Mouse (Mus musculus) olfactory bulb, adult 2 months (tissue): Measurements from ENCODE around the gene Klf6. TPM values are rescaled to one million over a fixed set of nuclear protein-coding genes. Genes with fewer than 3 reads are reported as not detected.

Experiments used
- H3K27ac ChIP-seq: fragments of 200-500 bp; 2 replicates; pipeline ENCODE4 v1.5.1; 2012; ENCODE audit warnings: low read depth, low read length; ENCODE audit not compliant: insufficient read depth
- H3K4me1 ChIP-seq: fragments of 200-500 bp; 2 replicates; pipeline ENCODE4 v1.6.1; 2012; ENCODE audit warnings: low read length; ENCODE audit not compliant: control insufficient read depth, insufficient read depth
- H3K4me3 ChIP-seq: fragments of 200-500 bp; 2 replicates; pipeline ENCODE4 v1.5.1; 2012; ENCODE audit warnings: mild to moderate bottlenecking, low read depth, low read length, moderate library complexity; ENCODE audit not compliant: insufficient read depth
- CTCF ChIP-seq: fragments of 200-500 bp; IDR thresholded peaks from 2 replicates; pipeline ENCODE4 v1.5.1; 2012; ENCODE audit warnings: low read depth, mild to moderate bottlenecking, low read length, moderate library complexity; ENCODE audit not compliant: insufficient read depth
- POLR2A ChIP-seq: fragments of 200-500 bp; IDR thresholded peaks from 2 replicates; pipeline ENCODE4 v1.6.1; 2012; ENCODE audit warnings: mild to moderate bottlenecking, low read depth, low read length, moderate library complexity; ENCODE audit not compliant: insufficient read depth
- WGBS: fragments of 180-500 bp; shearing (Covaris S2); methylation state at CpG from one replicate; pipeline ENCODE4 v1.1.7; 2018; 5-methylcytosine and 5-hydroxymethylcytosine counted together
- polyA plus RNA-seq: library from polyadenylated mRNA; stranded (reverse); fragments of >200 nt; gene quantifications from 2 replicates; pipeline ENCODE4 v1.2.4, GENCODE M21; 2012; ENCODE audit warnings: low replicate concordance; ENCODE audit not compliant: missing spikeins, insufficient read depth, insufficient read length

The Klf6 gene
- not detected in 2 replicates for polyA plus RNA-seq

DNA sequence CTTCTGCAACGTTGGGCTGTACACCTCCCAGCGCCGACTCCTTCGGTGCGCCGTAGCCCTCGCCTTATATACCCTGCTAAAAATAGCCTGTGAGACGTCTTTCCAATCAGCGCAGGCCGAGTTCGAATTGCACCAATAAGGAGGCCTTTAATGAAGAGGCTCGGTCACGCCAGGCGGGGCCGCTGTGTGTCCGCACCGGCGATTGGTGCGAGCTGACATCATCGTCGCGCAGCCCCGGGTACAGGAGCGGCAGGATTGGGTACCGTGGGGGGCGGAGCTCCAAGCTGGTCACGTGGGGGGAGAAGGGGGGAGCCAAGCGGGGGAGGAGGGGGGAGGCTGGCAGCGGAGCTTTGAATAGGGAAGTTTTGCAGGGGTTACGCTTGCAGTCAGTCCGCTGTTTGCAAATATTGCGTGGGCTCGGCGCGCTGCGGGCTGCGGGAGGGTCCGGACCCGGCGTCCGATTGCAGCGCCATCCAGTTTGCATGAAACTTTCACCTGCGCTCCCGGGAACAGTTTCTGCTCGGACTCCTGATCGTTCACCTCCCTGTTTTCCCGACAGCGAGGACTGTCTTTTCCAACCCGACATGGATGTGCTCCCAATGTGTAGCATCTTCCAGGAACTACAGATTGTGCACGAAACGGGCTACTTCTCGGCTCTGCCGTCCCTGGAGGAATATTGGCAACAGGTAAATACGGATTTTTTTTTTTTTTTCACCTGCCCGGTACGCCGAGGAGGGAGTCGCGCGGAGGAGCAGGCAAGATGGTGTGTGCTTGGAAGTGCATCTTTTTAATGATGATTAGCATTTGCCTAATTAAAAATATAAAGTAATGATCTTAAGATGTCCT, at the start of gene Klf6:
Gene Klf6, plus strand, starts transcription at position 326 of the 846 bp plus-strand sequence.
- Histone ChIP-seq H3K4me1 (peaks cover 7% of the 10 kb centered on the region; the same call in 1 of the 2 replicates), H3K4me3 (peak within 1 kb of the TSS; percentile 85), H3K27ac (peak within 1 kb of the TSS; percentile 97)
- WGBS: under 1% methylated on average over 59 of the region's 60 CpGs
- peak; percentile 99; the same call in 1 of the 2 replicates for TF ChIP-seq POLR2A
- no peak for TF ChIP-seq CTCF

DNA sequence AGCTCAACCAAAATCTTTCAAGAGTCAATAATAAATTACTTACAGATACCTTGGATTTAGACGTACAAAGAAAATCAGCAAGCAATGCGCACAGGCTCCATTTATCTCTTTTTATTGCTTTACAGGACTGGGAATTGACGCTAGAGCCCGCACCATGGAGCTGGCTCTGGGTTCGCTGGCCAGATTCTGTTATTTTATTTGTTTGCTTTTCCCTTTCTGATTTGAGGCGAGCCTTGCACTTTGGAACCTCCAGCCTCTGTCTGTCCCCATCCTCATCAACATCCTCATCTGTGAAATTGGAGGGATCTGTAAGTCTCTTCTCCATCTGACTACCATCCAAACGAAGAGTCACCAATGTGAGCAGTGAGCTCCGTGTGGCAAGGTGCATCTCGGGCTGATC, 47.8 kb upstream of the Klf6 start:
- WGBS: 96% methylated on average over 9 of the region's 9 CpGs
- H3K27ac ChIP-seq: no peak overlapping the region
- no peak for TF ChIP-seq POLR2A
- TF ChIP-seq CTCF: no peak
- H3K4me1 ChIP-seq: no peaks in the 10 kb centered on the region
- no peak overlapping the region for H3K4me3 ChIP-seq

DNA sequence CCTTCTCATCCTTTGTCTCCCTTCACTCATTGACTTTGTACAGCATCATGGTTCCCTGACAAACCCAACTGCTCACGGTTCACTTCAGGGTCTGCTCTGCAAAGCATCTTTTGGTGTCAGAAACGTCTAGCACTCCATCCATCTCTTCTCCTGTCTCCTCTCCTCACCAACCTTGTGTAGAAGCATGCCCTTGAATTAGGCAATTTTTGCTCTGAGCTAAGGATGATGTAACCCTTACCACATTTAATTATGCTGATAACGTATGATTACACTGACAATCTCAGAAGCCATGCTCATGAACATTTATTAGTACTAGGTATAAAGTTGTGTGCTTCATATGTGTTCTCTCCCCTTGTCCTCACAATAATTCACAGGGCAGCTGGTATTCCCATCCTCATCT, 44.0 kb upstream of the Klf6 start:
- Histone ChIP-seq H3K27ac (no peak overlapping the region), H3K4me1 (no peaks in the 10 kb centered on the region), H3K4me3 (no peak overlapping the region)
- TF ChIP-seq POLR2A (no peak), CTCF (no peak)
- 91% methylated on average over 3 of the region's 3 CpGs for WGBS

DNA sequence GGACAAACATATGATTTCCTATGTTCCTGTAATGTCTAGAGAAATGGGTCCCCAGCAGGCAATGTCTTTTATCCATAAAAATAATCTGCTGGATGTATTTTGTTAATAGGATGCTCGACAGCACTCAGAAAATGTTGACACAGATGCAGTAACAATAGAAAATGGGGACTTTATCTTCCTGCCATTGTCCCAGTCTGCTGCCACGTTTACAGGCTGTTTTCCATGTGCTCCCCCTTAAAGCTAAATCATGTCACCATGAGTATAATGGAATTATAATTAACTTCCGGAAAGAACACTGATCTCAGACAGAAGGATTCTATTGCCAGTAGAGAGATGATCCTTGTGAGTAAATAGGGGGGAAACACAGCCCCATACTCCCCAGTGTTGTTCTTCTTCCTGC, 42.1 kb upstream of the Klf6 start:
- Histone ChIP-seq H3K27ac (no peak overlapping the region), H3K4me1 (no peaks in the 10 kb centered on the region), H3K4me3 (no peak overlapping the region)
- WGBS: 55% methylated on average over 3 of the region's 3 CpGs
- TF ChIP-seq POLR2A: no peak
- no peak for TF ChIP-seq CTCF

DNA sequence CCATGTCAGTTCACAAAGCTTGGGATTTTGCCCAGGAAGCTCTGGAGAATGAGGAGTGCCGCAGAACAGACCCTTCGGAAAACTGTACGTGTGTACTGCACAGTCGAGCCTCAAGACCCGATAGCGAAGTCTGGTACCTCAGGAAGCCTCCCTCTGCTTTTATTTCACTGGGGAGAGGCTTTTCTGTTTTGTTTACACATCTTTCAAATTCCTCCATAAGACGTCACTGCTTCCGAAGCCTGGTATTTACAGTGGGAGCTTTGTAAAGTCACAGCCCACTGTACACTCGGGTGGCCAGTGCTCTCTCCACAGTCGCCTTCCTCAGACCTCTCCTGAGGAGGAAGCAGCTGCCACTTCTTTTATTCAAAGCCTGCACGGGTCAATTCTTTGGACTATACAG, 38.7 kb upstream of the Klf6 start:
- H3K4me1 ChIP-seq: no peaks in the 10 kb centered on the region
- WGBS: 68% methylated on average over 11 of the region's 11 CpGs
- H3K4me3 ChIP-seq: no peak overlapping the region
- H3K27ac ChIP-seq: no peak overlapping the region
- TF ChIP-seq CTCF: no peak
- TF ChIP-seq POLR2A: no peak

DNA sequence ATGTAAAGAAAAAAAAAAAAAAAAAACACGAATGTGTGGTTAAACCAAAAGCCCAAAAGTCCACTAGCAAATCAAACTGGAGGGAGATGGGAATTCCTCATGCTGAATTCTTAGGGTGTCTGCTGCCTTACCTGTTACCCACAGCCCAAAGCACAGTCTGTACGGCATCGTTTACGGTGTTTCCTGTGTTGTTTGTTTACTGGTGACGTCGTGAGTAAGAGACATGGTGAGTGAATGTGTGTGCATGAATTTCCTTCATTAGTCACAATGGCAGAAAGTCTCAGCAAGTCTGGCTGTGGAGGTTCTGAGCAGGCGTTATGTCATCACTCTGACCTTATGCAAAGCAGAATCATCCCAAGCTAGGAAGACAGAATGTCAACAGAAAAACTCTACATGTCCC, 38.1 kb upstream of the Klf6 start:
- no peak for TF ChIP-seq POLR2A
- TF ChIP-seq CTCF: no peak
- Histone ChIP-seq H3K4me1 (no peaks in the 10 kb centered on the region), H3K27ac (no peak overlapping the region), H3K4me3 (no peak overlapping the region)
- 82% methylated on average over 7 of the region's 7 CpGs for WGBS

DNA sequence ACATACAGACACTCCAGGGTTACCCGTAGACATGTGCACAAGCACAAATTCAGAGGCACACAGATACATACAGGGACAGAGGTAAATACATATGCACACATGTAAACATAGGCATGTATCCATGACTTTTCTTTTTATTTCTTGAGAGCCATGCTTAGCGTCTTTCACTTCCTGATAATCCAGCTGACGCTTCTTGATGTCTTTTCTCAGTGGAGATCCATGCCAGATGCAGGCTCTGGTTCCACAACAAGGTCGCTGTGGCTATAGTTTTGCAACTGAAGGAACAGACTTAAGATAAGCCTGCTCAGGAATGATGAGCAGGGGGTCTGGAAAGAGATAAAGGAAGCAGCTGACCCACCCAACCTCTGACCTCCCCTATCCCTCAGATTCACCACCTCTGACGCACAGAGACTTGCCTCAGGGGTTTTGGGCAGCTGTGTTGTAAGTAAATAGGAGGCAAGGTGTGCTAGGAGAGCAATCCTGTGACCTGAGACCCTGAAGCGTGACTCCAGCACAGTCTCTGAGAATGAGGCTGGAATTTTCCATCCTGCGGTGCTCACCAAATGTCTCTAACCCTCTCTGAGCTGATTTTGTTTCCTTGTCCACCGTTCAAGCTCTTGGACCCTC, 37.0 kb upstream of the Klf6 start:
- no peak for TF ChIP-seq POLR2A
- TF ChIP-seq CTCF: no peak
- Histone ChIP-seq H3K4me3 (no peak overlapping the region), H3K4me1 (no peaks in the 10 kb centered on the region), H3K27ac (no peak overlapping the region)
- 87% methylated on average over 8 of the region's 8 CpGs for WGBS

DNA sequence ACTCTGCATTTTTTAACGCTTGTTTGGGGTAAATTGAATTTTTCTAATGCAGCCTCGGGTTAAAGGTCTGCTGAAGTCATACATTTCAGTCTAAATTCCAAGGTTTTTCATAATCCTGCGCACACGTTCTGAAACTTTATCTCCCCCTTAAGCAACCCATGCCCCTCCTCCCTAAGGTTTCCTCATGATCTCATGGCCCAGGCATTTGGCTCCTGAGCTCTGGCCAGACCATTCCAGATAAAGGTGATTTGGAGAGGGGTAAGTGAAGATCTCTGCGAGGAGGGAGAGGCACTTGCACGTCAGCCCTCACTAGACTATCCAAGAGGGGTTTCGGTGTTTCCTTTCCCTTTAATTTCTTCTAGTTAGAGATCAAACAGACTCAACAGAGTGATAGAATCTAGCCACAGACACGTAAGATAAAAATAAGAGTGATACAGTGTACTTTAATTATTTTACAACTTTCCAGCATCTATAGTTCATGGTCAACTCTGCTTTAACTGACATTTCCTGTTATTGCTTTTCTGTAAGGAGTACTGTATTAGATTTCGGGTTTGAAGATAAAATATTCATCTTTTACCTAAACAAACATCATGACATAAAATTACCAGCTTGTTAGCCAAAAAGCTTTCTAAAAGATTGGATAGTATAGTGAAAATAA, 35.0 kb upstream of the Klf6 start:
- TF ChIP-seq POLR2A (no peak), CTCF (no peak)
- H3K4me3 ChIP-seq: no peak overlapping the region
- no peak overlapping the region for H3K27ac ChIP-seq
- no peaks in the 10 kb centered on the region for H3K4me1 ChIP-seq
- WGBS: 83% methylated on average over 9 of the region's 9 CpGs

DNA sequence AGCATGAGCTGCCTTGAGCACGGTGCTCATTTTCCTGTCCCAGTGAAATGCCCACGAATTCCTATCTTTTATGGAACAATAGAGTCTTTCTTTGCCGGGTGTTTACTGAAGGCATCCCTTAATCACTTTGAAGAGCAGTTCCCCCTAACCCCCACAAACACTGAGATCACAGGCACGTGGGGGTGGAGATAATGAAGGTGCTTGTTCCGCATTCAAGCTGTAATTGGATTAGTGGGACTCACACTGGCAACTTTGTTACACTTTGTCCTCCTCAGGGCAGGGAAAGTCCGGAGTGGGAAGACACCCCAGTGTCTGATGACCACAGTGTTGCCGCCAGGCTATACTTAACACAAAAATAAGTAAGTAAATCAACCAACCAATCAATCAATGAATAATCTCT, 29.3 kb upstream of the Klf6 start:
- TF ChIP-seq POLR2A (no peak), CTCF (no peak)
- Histone ChIP-seq H3K4me3 (no peak overlapping the region), H3K4me1 (no peaks in the 10 kb centered on the region), H3K27ac (no peak overlapping the region)
- WGBS: 23% methylated on average over 7 of the region's 7 CpGs
